Mouse (Mus musculus): ENCODE data around the gene Zfp106.

DNA sequence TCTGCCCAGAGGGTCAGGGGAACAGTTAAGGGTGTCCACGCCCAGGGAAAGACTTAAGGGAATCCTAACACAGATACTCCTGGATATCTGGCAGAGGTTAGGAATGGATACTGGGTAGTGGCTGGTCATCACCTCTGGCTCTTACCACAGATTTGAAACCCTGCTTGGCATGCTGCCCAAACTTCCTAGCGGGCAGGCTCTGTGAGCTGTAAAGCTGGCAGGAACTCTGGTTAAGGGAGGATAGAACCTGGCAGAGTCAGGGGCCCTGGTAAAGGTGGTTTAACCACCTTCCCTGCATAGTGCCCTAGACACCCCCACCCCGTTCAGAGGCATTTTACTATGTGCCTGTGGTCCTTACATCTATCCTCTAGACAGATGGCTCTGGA, 61.0 kb downstream of the Zfp106 start:
- no peak for TF ChIP-seq CTCF (IDR thresholded peaks at IDR 0.05; ENCODE audit: low read depth, low read length)
- TF ChIP-seq POLR2A (IDR thresholded peaks at IDR 0.05; ENCODE audit: insufficient read depth, low read length), result no peak
- no peak for TF ChIP-seq EP300 (IDR thresholded peaks at IDR 0.05; ENCODE audit: insufficient read depth, low read depth, low read length)
